Mouse (Mus musculus) embryonic facial prominence, embryonic 12.5 days (tissue): Measurements from ENCODE around the gene Osmr. TPM values are rescaled to one million over a fixed set of nuclear protein-coding genes. Genes with fewer than 3 reads are reported as not detected.
"Not testable (repeated sequence)": the region's sequence is repeated elsewhere in the genome, so short reads cannot be mapped to it uniquely, and the experiment has no call there.

Experiments
- ATAC-seq: fragments of 200-750 bp; cut with Nextera tagmentation; 2 replicates; pipeline ENCODE4 v1.8.0; 2017; ENCODE audit not compliant: insufficient number of reproducible peaks, insufficient read depth, low FRiP score, low TSS enrichment
- H3K27ac ChIP-seq: fragments of 300-500 bp; sonication (generic); 2 replicates; pipeline ENCODE4 v1.5.1; 2016; ENCODE audit warnings: mild to moderate bottlenecking
- H3K27me3 ChIP-seq: fragments of 300-500 bp; sonication (generic); 2 replicates; pipeline ENCODE4 v1.6.1; 2016; ENCODE audit warnings: mild to moderate bottlenecking, moderate library complexity
- H3K36me3 ChIP-seq: fragments of 300-500 bp; sonication (generic); 2 replicates; pipeline ENCODE4 v1.6.1; 2016; ENCODE audit warnings: mild to moderate bottlenecking
- H3K4me1 ChIP-seq: fragments of 300-500 bp; sonication (generic); 2 replicates; pipeline ENCODE4 v1.6.1; 2016
- H3K4me2 ChIP-seq: fragments of 300-500 bp; sonication (generic); replicated peaks from 2 replicates; pipeline ENCODE4 v1.6.1; 2016; ENCODE audit warnings: mild to moderate bottlenecking, moderate library complexity
- H3K4me3 ChIP-seq: fragments of 300-500 bp; sonication (generic); 2 replicates; pipeline ENCODE4 v1.5.1; 2016; ENCODE audit warnings: mild to moderate bottlenecking
- H3K9ac ChIP-seq: fragments of 300-500 bp; sonication (generic); 2 replicates; pipeline ENCODE4 v1.6.1; 2016; ENCODE audit warnings: mild to moderate bottlenecking, moderate library complexity
- H3K9me3 ChIP-seq: fragments of 300-500 bp; sonication (generic); 2 replicates; pipeline ENCODE4 v1.6.1; 2016; ENCODE audit warnings: mild to moderate bottlenecking, moderate library complexity
- WGBS: fragments of 180-500 bp; shearing (Covaris S2); methylation state at CpG from one replicate; pipeline ENCODE4 v1.1.7; 2016; 5-methylcytosine and 5-hydroxymethylcytosine counted together
- polyA plus RNA-seq: library from polyadenylated mRNA; unstranded; fragments of >200 nt; fragmentation: Nextera tagmentation; extraction: Ambion mirVana; gene quantifications from 2 replicates; pipeline ENCODE4 v1.2.1, GENCODE M21; 2016

The Osmr gene
- polyA plus RNA-seq, 1 experiment from 2014 or later, result 0.20 TPM

GRCm38 (mm10) chr15:6859781-6860180, 15.0 kb downstream of the Osmr start:
- WGBS, result 82% methylated on average over 7 of the region's 7 CpGs

GRCm38 (mm10) chr15:6858871-6859270, 15.9 kb downstream of the Osmr start:
- no peak overlapping the region for H3K27ac ChIP-seq
- no peaks in the 10 kb centered on the region for H3K27me3 ChIP-seq
- H3K9me3 ChIP-seq, result no peaks in the 10 kb centered on the region
- 82% methylated on average over 4 of the region's 4 CpGs for WGBS
- H3K9ac ChIP-seq, result no peak overlapping the region
- H3K4me2 ChIP-seq, result no peak overlapping the region
- no peaks in the 10 kb centered on the region for H3K4me1 ChIP-seq
- H3K4me3 ChIP-seq, result no peak overlapping the region
- ATAC-seq, result no peak
- no peaks in the 10 kb centered on the region for H3K36me3 ChIP-seq

More at GRCm38 (mm10) chr15:6859781-6860180, 15.0 kb downstream of the Osmr start:
- H3K4me3 ChIP-seq, result no peak overlapping the region
- H3K27ac ChIP-seq, result no peak overlapping the region
- H3K4me1 ChIP-seq, result no peaks in the 10 kb centered on the region
- no peaks in the 10 kb centered on the region for H3K27me3 ChIP-seq
- no peak overlapping the region for H3K9ac ChIP-seq
- no peaks in the 10 kb centered on the region for H3K36me3 ChIP-seq
- H3K4me2 ChIP-seq, result no peak overlapping the region
- no peaks in the 10 kb centered on the region for H3K9me3 ChIP-seq
- ATAC-seq, result no peak

- H3K4me2 ChIP-seq, result no peak overlapping the region
- 83% methylated on average over 9 of the region's 9 CpGs for WGBS
- no peak for ATAC-seq
- no peaks in the 10 kb centered on the region for H3K27me3 ChIP-seq
- no peaks in the 10 kb centered on the region for H3K36me3 ChIP-seq
- no peak overlapping the region for H3K27ac ChIP-seq
- no peak overlapping the region for H3K4me3 ChIP-seq
- H3K9ac ChIP-seq, result no peak overlapping the region
- no peaks in the 10 kb centered on the region for H3K4me1 ChIP-seq
- H3K9me3 ChIP-seq, result no peaks in the 10 kb centered on the region
Observed at GRCm38 (mm10) chr15:6857270-6857905, 17.4 kb downstream of the Osmr start.

- no peak overlapping the region for H3K27ac ChIP-seq
- H3K4me3 ChIP-seq, result no peak overlapping the region
- no peaks in the 10 kb centered on the region for H3K4me1 ChIP-seq
- H3K4me2 ChIP-seq, result no peak overlapping the region
- no peaks in the 10 kb centered on the region for H3K9me3 ChIP-seq
- WGBS, result 72% methylated on average over 1 of the region's 1 CpGs
- no peak overlapping the region for H3K9ac ChIP-seq
- no peak for ATAC-seq
- H3K27me3 ChIP-seq, result no peaks in the 10 kb centered on the region
- no peaks in the 10 kb centered on the region for H3K36me3 ChIP-seq
Observed at GRCm38 (mm10) chr15:6849851-6850250, 24.9 kb downstream of the Osmr start.

- Histone ChIP-seq H3K9ac (no peak overlapping the region), H3K4me2 (no peak overlapping the region)
- 42% methylated on average over 4 of the region's 4 CpGs for WGBS
Observed at GRCm38 (mm10) chr15:6840199-6840598, 34.6 kb downstream of the Osmr start.

GRCm38 (mm10) chr15:6815807-6816206, 59.0 kb downstream of the Osmr start:
- Histone ChIP-seq H3K36me3 (no peaks in the 10 kb centered on the region), H3K4me2 (no peak overlapping the region), H3K4me1 (no peaks in the 10 kb centered on the region), H3K27me3 (no peaks in the 10 kb centered on the region), H3K9me3 (no peaks in the 10 kb centered on the region), H3K27ac (no peak overlapping the region), H3K9ac (no peak overlapping the region), H3K4me3 (no peak overlapping the region)
- ATAC-seq, result no peak
- 75% methylated on average over 4 of the region's 4 CpGs for WGBS

More at GRCm38 (mm10) chr15:6840199-6840598, 34.6 kb downstream of the Osmr start:
- H3K9me3 ChIP-seq, result no peaks in the 10 kb centered on the region
- ATAC-seq, result no peak; the same call in 1 of the 2 replicates
- H3K27me3 ChIP-seq, result no peaks in the 10 kb centered on the region
- no peaks in the 10 kb centered on the region for H3K4me1 ChIP-seq
- no peak overlapping the region for H3K4me3 ChIP-seq
- H3K27ac ChIP-seq, result no peak overlapping the region
- no peaks in the 10 kb centered on the region for H3K36me3 ChIP-seq

GRCm38 (mm10) chr15:6801212-6801611, 73.6 kb downstream of the Osmr start:
- not testable (repeated sequence) for H3K4me3 ChIP-seq, H3K4me1 ChIP-seq, H3K27me3 ChIP-seq, H3K4me2 ChIP-seq, H3K27ac ChIP-seq, H3K9me3 ChIP-seq, ATAC-seq, H3K9ac ChIP-seq
- 96% methylated on average over 8 of the region's 8 CpGs for WGBS
- peaks cover 25% of the 10 kb centered on the region for H3K36me3 ChIP-seq

GRCm38 (mm10) chr15:6792846-6793245, 81.9 kb downstream of the Osmr start:
- H3K4me3 ChIP-seq, result no peak overlapping the region

GRCm38 (mm10) chr15:6791648-6792047, 83.1 kb downstream of the Osmr start:
- peaks cover 77% of the 10 kb centered on the region for H3K36me3 ChIP-seq
- H3K4me1 ChIP-seq, result no peaks in the 10 kb centered on the region
- no peak for ATAC-seq
- no peaks in the 10 kb centered on the region for H3K27me3 ChIP-seq
- no peaks in the 10 kb centered on the region for H3K9me3 ChIP-seq
- H3K27ac ChIP-seq, result no peak overlapping the region
- H3K9ac ChIP-seq, result no peak overlapping the region
- WGBS, result 92% methylated on average over 11 of the region's 11 CpGs
- H3K4me2 ChIP-seq, result no peak overlapping the region
- no peak overlapping the region for H3K4me3 ChIP-seq

More at GRCm38 (mm10) chr15:6792846-6793245, 81.9 kb downstream of the Osmr start:
- 89% methylated on average over 7 of the region's 7 CpGs for WGBS
- ATAC-seq, result no peak
- Histone ChIP-seq H3K36me3 (peaks cover 76% of the 10 kb centered on the region), H3K27ac (no peak overlapping the region), H3K4me1 (no peaks in the 10 kb centered on the region), H3K27me3 (no peaks in the 10 kb centered on the region), H3K9ac (no peak overlapping the region), H3K9me3 (no peaks in the 10 kb centered on the region), H3K4me2 (no peak overlapping the region)

GRCm38 (mm10) chr15:6790011-6790410, 84.8 kb downstream of the Osmr start:
- Histone ChIP-seq H3K27ac (no peak overlapping the region), H3K4me2 (no peak overlapping the region), H3K4me1 (no peaks in the 10 kb centered on the region), H3K36me3 (peaks cover 72% of the 10 kb centered on the region), H3K27me3 (no peaks in the 10 kb centered on the region), H3K9ac (no peak overlapping the region), H3K9me3 (no peaks in the 10 kb centered on the region), H3K4me3 (no peak overlapping the region)
- no peak for ATAC-seq
- 92% methylated on average over 7 of the region's 7 CpGs for WGBS

- no peak overlapping the region for H3K4me3 ChIP-seq
- H3K9me3 ChIP-seq, result no peaks in the 10 kb centered on the region
- peaks cover 67% of the 10 kb centered on the region for H3K36me3 ChIP-seq
- H3K9ac ChIP-seq, result no peak overlapping the region
- 93% methylated on average over 10 of the region's 10 CpGs for WGBS
- H3K4me2 ChIP-seq, result no peak overlapping the region
- H3K4me1 ChIP-seq, result no peaks in the 10 kb centered on the region
- no peaks in the 10 kb centered on the region for H3K27me3 ChIP-seq
- ATAC-seq, result no peak
- no peak overlapping the region for H3K27ac ChIP-seq
Observed at GRCm38 (mm10) chr15:6787236-6787635, 87.5 kb downstream of the Osmr start.

GRCm38 (mm10) chr15:6786212-6786611, 88.6 kb downstream of the Osmr start:
- H3K4me2 ChIP-seq, result no peak overlapping the region
- WGBS, result 93% methylated on average over 10 of the region's 10 CpGs

More at GRCm38 (mm10) chr15:6786212-6786611, 88.6 kb downstream of the Osmr start:
- Histone ChIP-seq H3K36me3 (peaks cover 64% of the 10 kb centered on the region), H3K4me1 (no peaks in the 10 kb centered on the region), H3K9me3 (no peaks in the 10 kb centered on the region), H3K27me3 (no peaks in the 10 kb centered on the region), H3K4me3 (no peak overlapping the region), H3K9ac (no peak overlapping the region), H3K27ac (no peak overlapping the region)
- no peak for ATAC-seq
